Mouse (Mus musculus) cortical plate, adult 2 months (tissue): ENCODE measurements at regions not wholly inside any gene's neighbourhood (a gene's known extent, or its start where the extent isn't known, plus 50 kb on each side); places are given as distances from the start of the nearest gene placed in this dataset.

Experiments used
- CTCF ChIP-seq: fragments of 200-500 bp; IDR thresholded peaks from 2 replicates; pipeline ENCODE4 v1.5.1; 2011; ENCODE audit warnings: mild to moderate bottlenecking, control low read depth, low read length; ENCODE audit not compliant: insufficient read depth; ENCODE audit errors: extremely low read depth
- POLR2A ChIP-seq: fragments of 200-500 bp; IDR thresholded peaks from 2 replicates; pipeline ENCODE4 v1.6.1; 2011; ENCODE audit warnings: mild to moderate bottlenecking, low read length, control low read depth; ENCODE audit not compliant: insufficient read depth; ENCODE audit errors: extremely low read depth

DNA sequence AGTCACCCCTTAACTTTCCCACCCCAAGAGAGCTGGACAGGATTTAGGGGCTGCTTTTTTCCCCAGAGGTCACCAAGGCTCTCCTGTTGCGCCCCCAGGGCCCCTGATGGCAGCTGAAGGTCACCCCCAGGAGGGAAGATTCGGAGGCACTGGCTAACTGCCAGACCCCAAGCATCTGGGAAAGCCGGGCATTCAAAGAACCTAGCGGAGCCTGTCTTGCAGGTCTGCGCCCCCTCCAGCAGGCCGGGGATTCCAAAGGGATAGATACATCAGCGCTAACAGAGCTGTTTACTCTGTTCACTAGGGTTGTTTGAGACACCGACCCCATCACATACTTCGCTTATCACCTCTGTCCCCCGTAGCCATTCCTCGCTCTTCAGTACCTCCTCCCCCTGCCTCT, 154.6 kb upstream of the Usp9x start:
- no peak for TF ChIP-seq POLR2A
- no peak for TF ChIP-seq CTCF
